Mouse (Mus musculus): ENCODE data around the gene Fndc3b. TPM values are rescaled to one million over a fixed set of nuclear protein-coding genes. Genes with fewer than 3 reads are reported as not detected.

The Fndc3b gene
- polyA plus RNA-seq, 1 experiment from 2014 or later = 12.3 TPM

DNA sequence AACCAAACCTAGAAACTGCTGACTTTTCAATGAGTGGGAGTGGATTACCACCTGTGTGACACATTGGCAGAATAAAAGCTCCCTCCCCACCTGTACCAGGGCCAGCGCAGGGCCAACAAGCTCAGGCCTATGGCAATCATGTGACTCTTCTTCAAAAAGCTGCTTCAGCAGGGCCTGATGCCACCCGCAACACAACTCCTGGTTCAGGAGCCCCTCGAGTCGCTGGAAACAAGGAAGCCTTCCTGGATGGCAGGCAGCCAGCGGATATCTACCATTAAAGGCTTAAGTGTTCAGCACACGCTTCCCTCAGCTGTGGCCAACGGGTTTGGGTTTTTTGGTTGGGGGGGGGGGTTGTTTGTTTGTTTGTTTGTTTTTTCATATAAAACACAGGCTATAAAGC is 37.4 kb downstream of the Fndc3b start:
- no peak overlapping the region for H3K4me3 ChIP-seq (ENCODE audit: low read depth, low read length)
- 81% methylated on average over 7 of the region's 7 CpGs for WGBS
- no peak for DNase-seq (ENCODE audit: low spot score)
- no peaks in the 10 kb centered on the region; the same call in 1 of the 2 replicates for H3K4me1 ChIP-seq (replicated peaks; ENCODE audit: control insufficient read depth, insufficient read depth, low read length)
- H3K9ac ChIP-seq (ENCODE audit: low read depth, low read length) = no peak overlapping the region
- H3K27me3 ChIP-seq (replicated peaks; ENCODE audit: control insufficient read depth, insufficient read depth, low read length) = no peaks in the 10 kb centered on the region
- H3K9me3 ChIP-seq (ENCODE audit: control insufficient read depth, low read length) = no peaks in the 10 kb centered on the region
- ATAC-seq (replicated peaks; ENCODE audit: low FRiP score) = no peak
- H3K27ac ChIP-seq (ENCODE audit: low read depth, low read length) = no peak overlapping the region
- no peak overlapping the region for H3K4me2 ChIP-seq
- H3K36me3 ChIP-seq (ENCODE audit: control insufficient read depth, insufficient read depth, low read length) = no peaks in the 10 kb centered on the region

GRCm38 (mm10) chr3:27670416-27670815 is 40.7 kb downstream of the Fndc3b start:
- no peak for ATAC-seq (replicated peaks; ENCODE audit: low FRiP score)
- Histone ChIP-seq H3K27ac (ENCODE audit: low read depth, low read length) (no peak overlapping the region), H3K4me1 (replicated peaks; ENCODE audit: control insufficient read depth, insufficient read depth, low read length) (peaks cover 7% of the 10 kb centered on the region; the same call in 1 of the 2 replicates), H3K4me2 (no peak overlapping the region), H3K4me3 (ENCODE audit: low read depth, low read length) (no peak overlapping the region), H3K9ac (ENCODE audit: low read depth, low read length) (no peak overlapping the region), H3K36me3 (ENCODE audit: control insufficient read depth, insufficient read depth, low read length) (no peaks in the 10 kb centered on the region), H3K27me3 (replicated peaks; ENCODE audit: control insufficient read depth, insufficient read depth, low read length) (no peaks in the 10 kb centered on the region), H3K9me3 (ENCODE audit: control insufficient read depth, low read length) (no peaks in the 10 kb centered on the region)
- WGBS = 69% methylated on average over 12 of the region's 12 CpGs
- no peak for DNase-seq (ENCODE audit: low spot score)

GRCm38 (mm10) chr3:27667280-27667679 is 43.8 kb downstream of the Fndc3b start:
- Histone ChIP-seq H3K9ac (ENCODE audit: low read depth, low read length) (no peak overlapping the region), H3K27me3 (replicated peaks; ENCODE audit: control insufficient read depth, insufficient read depth, low read length) (no peaks in the 10 kb centered on the region), H3K36me3 (ENCODE audit: control insufficient read depth, insufficient read depth, low read length) (no peaks in the 10 kb centered on the region), H3K4me3 (ENCODE audit: low read depth, low read length) (no peak overlapping the region), H3K4me1 (replicated peaks; ENCODE audit: control insufficient read depth, insufficient read depth, low read length) (peaks cover 14% of the 10 kb centered on the region; the same call in 1 of the 2 replicates), H3K4me2 (no peak overlapping the region), H3K27ac (ENCODE audit: low read depth, low read length) (no peak overlapping the region), H3K9me3 (ENCODE audit: control insufficient read depth, low read length) (no peaks in the 10 kb centered on the region)
- ATAC-seq (replicated peaks; ENCODE audit: low FRiP score) (no peak), DNase-seq (ENCODE audit: low spot score) (no peak)
- WGBS = 57% methylated on average over 4 of the region's 4 CpGs

DNA sequence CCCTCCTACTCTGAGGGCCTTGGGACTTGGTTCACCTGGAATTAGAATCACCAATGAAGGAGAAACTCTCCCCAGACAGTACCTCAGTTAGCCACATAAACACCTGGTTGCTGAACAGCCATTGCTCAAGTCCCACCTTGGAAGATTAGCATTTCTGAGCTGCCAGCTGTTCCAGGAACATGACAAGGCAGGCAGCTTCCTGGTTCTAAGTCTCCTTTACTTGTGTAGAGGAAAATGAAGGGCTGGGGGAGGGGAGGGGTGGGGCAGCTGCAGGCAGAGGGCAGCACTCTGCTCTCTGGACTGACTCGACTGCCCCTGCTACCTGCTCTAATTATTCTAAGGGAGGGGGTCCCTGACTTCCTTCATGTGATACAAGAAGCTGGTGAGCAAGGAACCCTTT is 45.8 kb downstream of the Fndc3b start:
- no peak overlapping the region for H3K4me2 ChIP-seq
- no peak for DNase-seq (ENCODE audit: low spot score)
- H3K9me3 ChIP-seq (ENCODE audit: control insufficient read depth, low read length) = no peaks in the 10 kb centered on the region
- H3K27ac ChIP-seq (ENCODE audit: low read depth, low read length) = no peak overlapping the region
- H3K36me3 ChIP-seq (ENCODE audit: control insufficient read depth, insufficient read depth, low read length) = no peaks in the 10 kb centered on the region
- no peak overlapping the region for H3K9ac ChIP-seq (ENCODE audit: low read depth, low read length)
- 0% methylated on average over 1 of the region's 1 CpGs for WGBS
- peaks cover 14% of the 10 kb centered on the region; the same call in 1 of the 2 replicates for H3K4me1 ChIP-seq (replicated peaks; ENCODE audit: control insufficient read depth, insufficient read depth, low read length)
- H3K27me3 ChIP-seq (replicated peaks; ENCODE audit: control insufficient read depth, insufficient read depth, low read length) = no peaks in the 10 kb centered on the region
- H3K4me3 ChIP-seq (ENCODE audit: low read depth, low read length) = no peak overlapping the region
- ATAC-seq (replicated peaks; ENCODE audit: low FRiP score) = no peak

- H3K4me1 ChIP-seq (replicated peaks; ENCODE audit: control insufficient read depth, insufficient read depth, low read length) = peaks cover 14% of the 10 kb centered on the region; the same call in 1 of the 2 replicates
- H3K4me3 ChIP-seq (ENCODE audit: low read depth, low read length) = no peak overlapping the region
- 60% methylated on average over 5 of the region's 5 CpGs for WGBS
- H3K9me3 ChIP-seq (ENCODE audit: control insufficient read depth, low read length) = no peaks in the 10 kb centered on the region
- no peak for DNase-seq (ENCODE audit: low spot score)
- no peak overlapping the region for H3K27ac ChIP-seq (ENCODE audit: low read depth, low read length)
- ATAC-seq (replicated peaks; ENCODE audit: low FRiP score) = no peak
- no peaks in the 10 kb centered on the region for H3K27me3 ChIP-seq (replicated peaks; ENCODE audit: control insufficient read depth, insufficient read depth, low read length)
- no peak overlapping the region for H3K4me2 ChIP-seq
- H3K9ac ChIP-seq (ENCODE audit: low read depth, low read length) = no peak overlapping the region
- H3K36me3 ChIP-seq (ENCODE audit: control insufficient read depth, insufficient read depth, low read length) = no peaks in the 10 kb centered on the region
These were observed 47.9 kb downstream of the Fndc3b start for GRCm38 (mm10) chr3:27663221-27663620.

DNA sequence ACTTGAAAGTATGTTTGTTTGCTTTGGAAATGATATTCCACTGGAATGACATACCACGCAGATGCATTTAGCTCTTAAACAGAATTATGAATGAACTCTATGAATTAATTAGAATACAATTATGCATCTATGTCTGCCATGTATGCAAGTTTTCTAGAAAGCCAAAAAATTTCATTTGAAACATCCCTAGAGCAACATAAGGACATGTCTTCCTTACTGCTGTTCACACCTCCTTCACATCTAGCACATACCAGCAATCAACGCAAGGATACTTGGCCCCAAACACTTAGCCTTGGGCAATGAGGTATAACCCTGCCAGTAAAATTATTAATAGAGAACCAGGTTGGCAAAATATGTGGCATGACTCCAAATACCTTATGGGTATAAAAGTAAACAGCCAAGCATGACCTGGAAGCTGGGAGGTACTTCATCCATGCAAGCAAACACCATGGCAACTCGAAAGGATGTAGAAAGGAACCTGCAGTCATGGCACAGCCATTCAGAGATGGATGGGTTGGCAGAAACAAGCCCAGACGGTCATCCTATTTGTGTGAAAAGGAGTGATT is 52.8 kb downstream of the Fndc3b start:
- Histone ChIP-seq H3K4me3 (ENCODE audit: low read depth, low read length) (no peak overlapping the region), H3K36me3 (ENCODE audit: control insufficient read depth, insufficient read depth, low read length) (no peaks in the 10 kb centered on the region), H3K9me3 (ENCODE audit: control insufficient read depth, low read length) (no peaks in the 10 kb centered on the region), H3K4me1 (replicated peaks; ENCODE audit: control insufficient read depth, insufficient read depth, low read length) (peaks cover 18% of the 10 kb centered on the region), H3K4me2 (no peak overlapping the region), H3K9ac (ENCODE audit: low read depth, low read length) (no peak overlapping the region), H3K27me3 (replicated peaks; ENCODE audit: control insufficient read depth, insufficient read depth, low read length) (no peaks in the 10 kb centered on the region), H3K27ac (ENCODE audit: low read depth, low read length) (no peak overlapping the region)
- 79% methylated on average over 4 of the region's 4 CpGs for WGBS
- ATAC-seq (replicated peaks; ENCODE audit: low FRiP score) = no peak
- no peak for DNase-seq (ENCODE audit: low spot score)

GRCm38 (mm10) chr3:27656764-27657390 is 54.2 kb downstream of the Fndc3b start:
- DNase-seq (ENCODE audit: low spot score) (no peak), ATAC-seq (replicated peaks; ENCODE audit: low FRiP score) (peak; percentile 53; the same call in 1 of the 2 replicates)
- Histone ChIP-seq H3K36me3 (ENCODE audit: control insufficient read depth, insufficient read depth, low read length) (no peaks in the 10 kb centered on the region), H3K9ac (ENCODE audit: low read depth, low read length) (no peak overlapping the region), H3K27me3 (replicated peaks; ENCODE audit: control insufficient read depth, insufficient read depth, low read length) (no peaks in the 10 kb centered on the region), H3K4me2 (no peak overlapping the region), H3K4me3 (ENCODE audit: low read depth, low read length) (no peak overlapping the region), H3K4me1 (replicated peaks; ENCODE audit: control insufficient read depth, insufficient read depth, low read length) (peaks cover 31% of the 10 kb centered on the region), H3K27ac (ENCODE audit: low read depth, low read length) (no peak overlapping the region), H3K9me3 (ENCODE audit: control insufficient read depth, low read length) (no peaks in the 10 kb centered on the region)
- WGBS = 38% methylated on average over 7 of the region's 7 CpGs

DNA sequence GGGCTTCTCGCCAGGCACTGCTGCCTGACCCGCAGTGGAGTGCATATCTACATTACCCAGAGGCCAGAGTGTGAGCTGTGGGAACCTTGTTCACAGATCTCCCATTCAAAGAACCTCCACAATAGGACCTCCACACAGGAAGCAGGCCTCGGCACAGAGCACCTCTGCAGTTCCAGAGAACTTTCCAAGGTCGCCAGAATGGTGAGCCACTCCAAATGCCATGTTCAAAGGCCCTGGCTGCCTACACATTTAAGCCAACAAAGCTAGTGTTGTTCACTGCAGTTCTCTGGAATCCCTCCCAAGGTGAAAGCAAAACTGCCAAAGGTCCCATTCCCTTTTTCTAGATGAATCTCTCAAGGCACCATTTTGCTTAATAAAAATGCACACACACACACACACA is 55.4 kb downstream of the Fndc3b start:
- H3K4me1 ChIP-seq (replicated peaks; ENCODE audit: control insufficient read depth, insufficient read depth, low read length) = peaks cover 35% of the 10 kb centered on the region
- no peak overlapping the region for H3K4me3 ChIP-seq (ENCODE audit: low read depth, low read length)
- H3K9me3 ChIP-seq (ENCODE audit: control insufficient read depth, low read length) = no peaks in the 10 kb centered on the region
- DNase-seq (ENCODE audit: low spot score) = no peak
- WGBS = 56% methylated on average over 4 of the region's 4 CpGs
- no peak overlapping the region for H3K9ac ChIP-seq (ENCODE audit: low read depth, low read length)
- H3K36me3 ChIP-seq (ENCODE audit: control insufficient read depth, insufficient read depth, low read length) = no peaks in the 10 kb centered on the region
- H3K27ac ChIP-seq (ENCODE audit: low read depth, low read length) = no peak overlapping the region
- H3K27me3 ChIP-seq (replicated peaks; ENCODE audit: control insufficient read depth, insufficient read depth, low read length) = no peaks in the 10 kb centered on the region
- H3K4me2 ChIP-seq = no peak overlapping the region
- ATAC-seq (replicated peaks; ENCODE audit: low FRiP score) = no peak

GRCm38 (mm10) chr3:27655042-27655441 is 56.1 kb downstream of the Fndc3b start:
- no peak overlapping the region for H3K27ac ChIP-seq (ENCODE audit: low read depth, low read length)

More at GRCm38 (mm10) chr3:27655042-27655441, 56.1 kb downstream of the Fndc3b start:
- Histone ChIP-seq H3K4me3 (ENCODE audit: low read depth, low read length) (no peak overlapping the region), H3K9me3 (ENCODE audit: control insufficient read depth, low read length) (no peaks in the 10 kb centered on the region), H3K4me1 (replicated peaks; ENCODE audit: control insufficient read depth, insufficient read depth, low read length) (peaks cover 35% of the 10 kb centered on the region), H3K27me3 (replicated peaks; ENCODE audit: control insufficient read depth, insufficient read depth, low read length) (no peaks in the 10 kb centered on the region), H3K4me2 (no peak overlapping the region), H3K9ac (ENCODE audit: low read depth, low read length) (no peak overlapping the region), H3K36me3 (ENCODE audit: control insufficient read depth, insufficient read depth, low read length) (no peaks in the 10 kb centered on the region)
- 79% methylated on average over 11 of the region's 11 CpGs for WGBS
- no peak for ATAC-seq (replicated peaks; ENCODE audit: low FRiP score)
- no peak for DNase-seq (ENCODE audit: low spot score)

Data from liver, embryonic 11.5 days (tissue).